Mouse (Mus musculus): ENCODE results near the gene Map4k4. TPM values are rescaled to one million over a fixed set of nuclear protein-coding genes. Genes with fewer than 3 reads are reported as not detected.

The Map4k4 gene
- polyA plus RNA-seq, 1 experiment from 2014 or later = 65.8 TPM

DNA sequence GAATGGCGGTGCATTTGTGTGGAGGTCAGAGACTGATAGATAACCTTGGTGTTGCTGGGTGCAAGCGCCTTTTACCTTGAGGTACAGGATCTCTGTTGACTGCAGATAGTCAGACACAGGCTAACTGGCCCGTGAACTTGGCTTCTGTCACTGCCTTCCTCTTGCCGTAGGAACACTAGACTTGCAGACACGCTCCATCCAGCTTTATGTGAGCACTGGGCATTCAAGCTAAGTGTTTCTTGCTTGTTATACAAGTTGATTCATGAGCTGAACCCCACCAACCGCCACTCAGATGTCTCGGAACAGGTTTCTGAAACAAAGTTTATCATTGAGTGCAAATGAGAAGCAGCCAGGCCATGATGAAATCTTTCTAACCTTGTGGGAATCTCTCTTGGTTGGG is 57.3 kb downstream of the Map4k4 start:
- Histone ChIP-seq H3K4me3 (no peak overlapping the region), H3K4me2 (replicated peaks) (no peak overlapping the region), H3K36me3 (peaks cover 6% of the 10 kb centered on the region; the same call in 1 of the 2 replicates), H3K9me3 (no peaks in the 10 kb centered on the region), H3K27me3 (replicated peaks) (no peaks in the 10 kb centered on the region), H3K27ac (no peak overlapping the region), H3K4me1 (peaks cover 58% of the 10 kb centered on the region), H3K9ac (no peak overlapping the region)
- ATAC-seq (ENCODE audit: low FRiP score, low read depth) = no peak
- WGBS = 80% methylated on average over 7 of the region's 7 CpGs

DNA sequence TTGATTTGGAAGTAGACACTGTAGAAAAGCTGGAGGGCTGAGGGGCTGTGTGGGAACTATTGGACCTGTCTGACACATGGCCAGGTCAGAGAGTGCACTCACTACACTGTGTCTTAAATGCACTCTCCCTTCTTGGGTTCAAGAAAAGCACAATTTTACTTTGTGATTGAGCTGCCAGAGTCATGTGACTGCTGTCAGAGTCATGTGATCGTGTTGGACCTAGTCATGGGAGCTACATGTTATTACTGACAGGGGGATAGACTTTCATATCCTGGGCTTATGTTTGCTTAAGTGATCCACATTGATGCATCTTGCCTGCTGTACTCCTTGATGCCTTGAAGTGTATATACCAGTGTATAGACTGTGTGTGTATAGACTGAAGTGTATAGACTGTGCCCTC is 59.9 kb downstream of the Map4k4 start:
- Histone ChIP-seq H3K4me3 (no peak overlapping the region), H3K27me3 (replicated peaks) (no peaks in the 10 kb centered on the region), H3K4me2 (replicated peaks) (no peak overlapping the region), H3K4me1 (peaks cover 58% of the 10 kb centered on the region), H3K36me3 (peaks cover 12% of the 10 kb centered on the region; the same call in 1 of the 2 replicates), H3K9ac (no peak overlapping the region), H3K9me3 (no peaks in the 10 kb centered on the region), H3K27ac (no peak overlapping the region)
- ATAC-seq (ENCODE audit: low FRiP score, low read depth) = no peak
- WGBS = 97% methylated on average over 1 of the region's 1 CpGs

DNA sequence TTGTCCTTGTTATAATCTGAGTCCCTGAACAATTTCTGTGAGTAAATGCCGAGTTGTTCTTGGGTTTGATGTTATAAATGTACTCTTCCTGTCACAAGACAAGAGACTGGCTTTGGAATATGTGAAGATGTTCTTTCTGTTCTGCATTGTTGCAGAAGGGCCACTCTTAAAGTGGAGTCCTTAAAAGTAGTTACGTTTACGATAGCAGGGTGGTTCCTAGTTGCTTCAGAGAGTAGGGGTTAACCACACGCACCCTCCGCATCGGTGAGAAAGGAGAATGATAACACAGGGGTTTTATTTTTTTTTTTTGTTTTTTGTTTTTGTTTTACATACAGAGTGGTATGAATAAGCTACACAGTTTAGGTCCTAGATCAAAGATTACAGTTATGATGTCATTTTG is 60.4 kb downstream of the Map4k4 start:
- no peak overlapping the region for H3K4me3 ChIP-seq
- WGBS = 91% methylated on average over 6 of the region's 6 CpGs
- H3K4me1 ChIP-seq = peaks cover 55% of the 10 kb centered on the region

DNA sequence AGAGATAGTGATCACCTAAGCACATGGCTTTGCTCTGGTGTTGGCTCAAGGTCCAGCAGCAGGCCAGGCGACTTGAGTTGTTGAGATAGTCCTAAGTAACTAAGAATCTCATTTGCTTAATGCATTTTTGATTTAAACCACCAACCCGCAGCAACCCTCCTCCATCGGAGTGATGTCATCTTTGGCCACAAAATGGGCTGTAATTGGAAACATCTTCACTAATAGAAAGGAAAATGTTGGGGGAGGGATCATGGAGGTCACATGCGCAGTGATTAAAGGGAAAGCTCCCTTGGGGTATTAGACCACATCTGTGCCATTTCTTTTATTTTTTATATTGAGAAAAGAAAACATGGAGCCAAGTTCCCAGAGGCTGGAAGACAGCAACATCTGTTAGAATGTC is 61.6 kb downstream of the Map4k4 start:
- no peak overlapping the region for H3K9ac ChIP-seq
- no peak; the same call in 1 of the 2 replicates for ATAC-seq (ENCODE audit: low FRiP score, low read depth)
- no peak overlapping the region for H3K4me2 ChIP-seq (replicated peaks)
- H3K4me3 ChIP-seq = no peak overlapping the region
- peaks cover 44% of the 10 kb centered on the region for H3K4me1 ChIP-seq
- H3K36me3 ChIP-seq = peaks cover 12% of the 10 kb centered on the region; the same call in 1 of the 2 replicates
- no peaks in the 10 kb centered on the region for H3K27me3 ChIP-seq (replicated peaks)
- 71% methylated on average over 4 of the region's 4 CpGs for WGBS
- H3K9me3 ChIP-seq = no peaks in the 10 kb centered on the region
- no peak overlapping the region for H3K27ac ChIP-seq

More for the DNA sequence above, 60.4 kb downstream of the Map4k4 start:
- no peak for ATAC-seq (ENCODE audit: low FRiP score, low read depth)
- Histone ChIP-seq H3K4me2 (replicated peaks) (no peak overlapping the region), H3K36me3 (peaks cover 12% of the 10 kb centered on the region; the same call in 1 of the 2 replicates), H3K9ac (no peak overlapping the region), H3K27me3 (replicated peaks) (no peaks in the 10 kb centered on the region), H3K27ac (no peak overlapping the region), H3K9me3 (no peaks in the 10 kb centered on the region)

DNA sequence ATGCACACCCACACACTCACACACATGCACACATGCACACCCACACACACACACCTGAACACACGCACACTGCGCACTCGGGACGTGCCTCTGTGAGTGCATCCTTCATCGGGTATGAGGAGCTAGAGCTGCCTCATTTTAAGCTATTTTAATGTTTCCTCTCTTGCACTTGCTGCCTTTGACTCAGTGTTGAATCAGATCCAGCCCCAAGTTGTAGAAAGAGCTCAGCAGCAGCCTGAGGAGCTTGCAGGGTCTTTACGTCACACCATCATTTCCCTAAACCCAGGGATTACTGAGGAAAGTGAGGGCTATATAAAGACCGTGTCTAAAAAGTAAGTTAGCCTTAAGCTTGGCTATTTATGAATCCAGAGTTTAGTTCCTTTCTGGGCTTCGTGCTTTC is 62.1 kb downstream of the Map4k4 start:
- no peak for ATAC-seq (ENCODE audit: low FRiP score, low read depth)
- H3K9me3 ChIP-seq = no peaks in the 10 kb centered on the region
- H3K9ac ChIP-seq = no peak overlapping the region
- H3K4me3 ChIP-seq = no peak overlapping the region
- H3K27ac ChIP-seq = no peak overlapping the region
- H3K4me1 ChIP-seq = peaks cover 40% of the 10 kb centered on the region
- 91% methylated on average over 8 of the region's 8 CpGs for WGBS
- H3K36me3 ChIP-seq = peaks cover 12% of the 10 kb centered on the region; the same call in 1 of the 2 replicates
- H3K4me2 ChIP-seq (replicated peaks) = no peak overlapping the region
- H3K27me3 ChIP-seq (replicated peaks) = no peaks in the 10 kb centered on the region

DNA sequence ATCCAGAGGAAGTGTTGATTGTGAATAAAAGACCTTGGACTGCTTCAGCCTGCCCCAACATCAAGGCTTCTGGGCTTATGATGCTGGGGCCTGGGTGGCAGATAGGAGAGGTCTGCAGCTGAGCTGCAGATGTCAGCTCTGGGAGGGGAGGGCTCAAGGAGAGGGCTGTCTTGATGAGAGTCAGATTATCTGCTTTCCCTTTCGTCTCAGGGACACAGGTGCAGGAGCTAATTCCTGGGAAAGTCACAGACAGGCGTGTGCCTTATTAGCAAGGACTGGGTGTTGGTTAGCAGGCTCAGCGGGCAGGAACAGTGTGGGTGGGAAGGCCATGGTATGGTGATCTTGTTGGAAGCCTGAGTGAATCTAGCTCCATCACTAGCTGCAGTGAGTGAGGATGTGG is 63.1 kb downstream of the Map4k4 start:
- Histone ChIP-seq H3K4me2 (replicated peaks) (no peak overlapping the region), H3K4me1 (peaks cover 37% of the 10 kb centered on the region), H3K9me3 (no peaks in the 10 kb centered on the region), H3K9ac (no peak overlapping the region), H3K27me3 (replicated peaks) (no peaks in the 10 kb centered on the region), H3K27ac (no peak overlapping the region), H3K36me3 (peaks cover 16% of the 10 kb centered on the region; the same call in 1 of the 2 replicates), H3K4me3 (no peak overlapping the region)
- 84% methylated on average over 3 of the region's 3 CpGs for WGBS
- no peak for ATAC-seq (ENCODE audit: low FRiP score, low read depth)

DNA sequence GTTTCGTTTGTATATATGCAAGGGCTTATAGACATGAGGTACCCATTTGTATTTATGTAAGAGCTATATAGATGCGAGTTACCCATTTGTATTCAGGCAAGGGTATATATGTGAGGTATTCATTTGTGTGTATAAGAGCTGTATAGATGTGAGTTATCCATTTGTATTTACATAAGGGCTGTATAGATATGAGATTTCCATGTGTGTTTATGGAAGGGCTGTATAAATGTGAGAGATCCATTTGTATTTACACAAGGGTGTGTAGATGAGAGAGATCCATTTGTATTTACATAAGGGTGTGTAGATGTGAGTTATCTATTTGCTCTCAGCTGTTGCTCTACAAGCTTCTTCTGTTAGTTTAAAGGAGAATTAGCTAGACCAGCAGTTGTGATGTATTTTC is 63.7 kb downstream of the Map4k4 start:
- Histone ChIP-seq H3K9ac (no peak overlapping the region), H3K27ac (no peak overlapping the region), H3K9me3 (no peaks in the 10 kb centered on the region), H3K4me3 (no peak overlapping the region), H3K36me3 (peaks cover 16% of the 10 kb centered on the region; the same call in 1 of the 2 replicates), H3K4me2 (replicated peaks) (no peak overlapping the region), H3K27me3 (replicated peaks) (no peaks in the 10 kb centered on the region), H3K4me1 (peaks cover 38% of the 10 kb centered on the region)
- no peak for ATAC-seq (ENCODE audit: low FRiP score, low read depth)
- WGBS = 94% methylated on average over 2 of the region's 2 CpGs

DNA sequence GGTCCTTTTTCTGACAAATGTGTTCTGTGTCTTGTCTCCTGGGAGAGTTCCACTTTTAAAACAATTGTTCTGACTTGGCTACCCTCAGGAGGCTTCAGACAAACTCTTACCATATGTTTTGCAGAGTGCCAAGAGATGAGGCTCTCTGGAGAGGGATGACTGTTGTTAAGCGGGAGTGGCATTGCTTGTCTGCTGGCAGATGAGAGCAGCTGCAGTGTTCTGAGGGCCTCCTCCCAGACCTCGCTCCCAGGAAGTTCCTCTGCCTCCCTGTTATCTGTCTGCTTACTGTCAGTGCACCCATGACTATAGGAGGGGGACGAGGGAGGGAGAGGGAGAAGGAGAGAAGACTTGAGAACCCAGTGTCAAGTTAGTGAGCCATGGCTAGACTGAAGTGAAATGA is 64.7 kb downstream of the Map4k4 start:
- Histone ChIP-seq H3K4me2 (replicated peaks) (no peak overlapping the region), H3K27me3 (replicated peaks) (no peaks in the 10 kb centered on the region), H3K27ac (no peak overlapping the region), H3K9me3 (no peaks in the 10 kb centered on the region), H3K4me1 (peaks cover 38% of the 10 kb centered on the region), H3K9ac (no peak overlapping the region), H3K4me3 (no peak overlapping the region), H3K36me3 (peaks cover 16% of the 10 kb centered on the region; the same call in 1 of the 2 replicates)
- ATAC-seq (ENCODE audit: low FRiP score, low read depth) = no peak
- WGBS = 66% methylated on average over 3 of the region's 3 CpGs

DNA sequence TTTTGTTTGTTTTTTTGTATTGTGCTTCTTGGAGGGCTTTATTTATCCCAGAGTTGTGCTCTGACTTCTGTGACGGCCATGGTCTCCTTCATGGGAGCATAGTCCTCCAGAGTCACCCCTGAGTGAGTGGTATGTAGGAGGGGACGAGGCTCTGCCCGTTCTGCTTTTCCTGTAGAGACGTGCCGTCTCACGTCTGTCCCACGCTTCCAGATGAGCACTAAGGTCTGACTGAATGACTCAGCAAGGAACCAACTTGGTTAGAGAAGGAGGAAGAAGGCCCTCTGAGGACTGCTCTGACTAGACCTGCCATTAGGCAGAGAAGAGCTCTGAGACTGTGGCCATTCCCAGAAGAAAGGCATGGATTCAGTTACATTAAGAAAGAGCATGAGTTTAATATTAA is 68.3 kb downstream of the Map4k4 start:
- no peak overlapping the region for H3K27ac ChIP-seq
- H3K27me3 ChIP-seq (replicated peaks) = no peaks in the 10 kb centered on the region
- whole genome bisulfite sequencing = 76% methylated on average over 7 of the region's 7 CpGs
- H3K36me3 ChIP-seq = peaks cover 12% of the 10 kb centered on the region
- no peak overlapping the region for H3K9ac ChIP-seq
- H3K9me3 ChIP-seq = no peaks in the 10 kb centered on the region
- peaks cover 30% of the 10 kb centered on the region for H3K4me1 ChIP-seq
- no peak overlapping the region for H3K4me2 ChIP-seq (replicated peaks)
- no peak overlapping the region for H3K4me3 ChIP-seq
- ATAC-seq (ENCODE audit: low FRiP score, low read depth) = no peak

DNA sequence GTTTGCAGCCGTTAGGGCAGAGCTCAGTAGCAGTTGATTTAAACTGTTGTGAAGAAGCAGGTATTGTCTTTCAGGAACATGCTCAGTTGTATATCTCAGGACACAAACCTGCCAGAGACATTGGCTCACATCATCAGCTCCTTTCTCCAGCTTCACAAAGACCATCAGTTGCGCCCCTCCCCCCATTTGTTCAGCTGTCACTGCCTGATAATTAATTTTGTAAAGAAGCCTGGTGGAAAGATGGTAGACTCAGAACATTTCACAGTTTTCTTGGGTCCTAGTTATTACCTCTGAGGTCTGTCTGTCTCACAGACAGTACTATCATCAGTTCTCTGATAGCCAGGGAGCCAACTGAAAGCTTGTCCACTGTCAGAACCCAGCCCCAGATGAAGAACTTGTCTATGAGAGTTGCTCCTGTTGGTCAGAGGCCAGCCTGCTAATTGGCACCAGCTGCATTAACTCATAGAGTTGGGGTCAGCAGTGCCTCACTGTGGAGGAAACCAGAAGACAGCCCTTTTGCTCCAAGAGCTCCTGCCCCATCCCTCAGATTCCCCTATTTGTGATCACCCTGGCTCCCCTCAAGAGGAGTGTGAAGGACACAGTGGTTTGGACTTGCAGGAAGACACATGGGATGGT is 69.2 kb downstream of the Map4k4 start:
- Histone ChIP-seq H3K4me1 (peaks cover 28% of the 10 kb centered on the region), H3K27me3 (replicated peaks) (no peaks in the 10 kb centered on the region), H3K9ac (no peak overlapping the region), H3K4me2 (replicated peaks) (no peak overlapping the region), H3K9me3 (no peaks in the 10 kb centered on the region), H3K4me3 (no peak overlapping the region), H3K36me3 (peaks cover 18% of the 10 kb centered on the region), H3K27ac (no peak overlapping the region)
- WGBS = 30% methylated on average over 2 of the region's 2 CpGs
- ATAC-seq (ENCODE audit: low FRiP score, low read depth) = no peak

DNA sequence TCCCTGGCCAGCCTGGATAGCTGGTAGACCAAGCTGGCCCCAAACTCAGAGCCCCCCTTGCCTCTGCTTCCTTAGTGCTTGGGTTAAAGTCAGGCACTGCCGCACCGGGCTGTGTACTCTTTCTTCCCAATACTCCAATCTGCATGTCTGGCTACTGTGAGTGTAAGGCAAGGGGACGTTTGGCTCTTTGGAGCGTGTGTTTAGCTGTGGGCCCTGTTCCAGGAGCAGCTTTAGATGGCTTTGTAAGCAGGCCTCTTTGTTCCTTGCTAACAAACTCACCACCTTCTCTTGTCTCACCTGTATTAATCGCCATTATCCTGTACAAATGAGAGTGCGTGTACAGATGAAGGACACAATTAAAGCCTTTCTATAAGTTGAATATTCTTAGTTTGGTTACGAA is 71.7 kb downstream of the Map4k4 start:
- no peaks in the 10 kb centered on the region for H3K27me3 ChIP-seq (replicated peaks)
- no peaks in the 10 kb centered on the region for H3K9me3 ChIP-seq
- no peak overlapping the region for H3K4me3 ChIP-seq
- ATAC-seq (ENCODE audit: low FRiP score, low read depth) = no peak
- peaks cover 40% of the 10 kb centered on the region for H3K36me3 ChIP-seq
- H3K9ac ChIP-seq = no peak overlapping the region
- H3K27ac ChIP-seq = no peak overlapping the region
- 86% methylated on average over 7 of the region's 7 CpGs for WGBS
- H3K4me1 ChIP-seq = peaks cover 28% of the 10 kb centered on the region
- no peak overlapping the region for H3K4me2 ChIP-seq (replicated peaks)

DNA sequence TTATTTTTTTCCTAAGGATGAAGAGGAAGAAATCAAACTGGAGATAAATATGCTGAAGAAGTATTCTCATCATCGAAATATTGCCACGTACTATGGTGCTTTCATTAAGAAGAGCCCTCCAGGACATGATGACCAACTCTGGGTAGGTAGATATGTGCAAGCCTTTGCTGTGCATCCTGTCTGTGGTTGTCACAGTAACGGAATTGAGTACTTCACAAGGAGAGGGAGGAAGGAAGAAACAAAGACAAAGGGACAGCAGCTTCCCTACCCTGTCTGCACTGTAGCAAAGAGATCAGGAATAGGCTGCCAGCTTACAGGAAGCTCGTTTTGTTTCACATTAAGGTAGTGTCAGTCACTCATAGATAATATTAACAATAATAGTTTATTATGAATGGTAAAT is 73.2 kb downstream of the Map4k4 start:
- Histone ChIP-seq H3K36me3 (peaks cover 48% of the 10 kb centered on the region), H3K4me2 (replicated peaks) (no peak overlapping the region), H3K9me3 (no peaks in the 10 kb centered on the region), H3K4me1 (peaks cover 20% of the 10 kb centered on the region), H3K27me3 (replicated peaks) (no peaks in the 10 kb centered on the region), H3K27ac (no peak overlapping the region), H3K4me3 (no peak overlapping the region), H3K9ac (no peak overlapping the region)
- ATAC-seq (ENCODE audit: low FRiP score, low read depth) = no peak
- 85% methylated on average over 4 of the region's 4 CpGs for whole genome bisulfite sequencing

DNA sequence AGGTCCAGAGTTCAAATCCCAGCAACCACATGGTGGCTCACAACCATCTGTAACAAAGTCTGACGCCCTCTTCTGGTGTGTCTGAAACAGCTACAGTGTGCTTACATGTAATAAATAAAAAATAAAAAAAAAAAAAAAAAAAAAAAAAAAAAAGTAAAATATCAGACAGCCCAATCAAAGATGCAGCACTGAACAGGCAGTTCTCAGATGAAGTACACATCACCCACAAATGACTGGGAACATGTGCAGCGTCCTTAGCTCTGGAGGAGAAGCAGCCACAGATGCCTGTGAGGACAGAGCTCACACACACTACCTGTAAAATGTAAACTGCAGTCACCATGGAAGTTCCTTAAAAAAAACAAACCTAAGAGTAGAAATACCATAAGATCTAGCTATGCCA is 74.3 kb downstream of the Map4k4 start:
- Histone ChIP-seq H3K9me3 (no peaks in the 10 kb centered on the region), H3K4me2 (replicated peaks) (no peak overlapping the region), H3K4me1 (peaks cover 9% of the 10 kb centered on the region), H3K9ac (no peak overlapping the region), H3K27ac (no peak overlapping the region), H3K36me3 (peaks cover 58% of the 10 kb centered on the region), H3K27me3 (replicated peaks) (no peaks in the 10 kb centered on the region), H3K4me3 (no peak overlapping the region)
- ATAC-seq (ENCODE audit: low FRiP score, low read depth) = no peak
- 93% methylated on average over 2 of the region's 2 CpGs for WGBS

Measured in neural tube, embryonic 12.5 days (tissue).